Mouse (Mus musculus): ENCODE data around the gene Ctcfl. TPM values are rescaled to one million over a fixed set of nuclear protein-coding genes. Genes with fewer than 3 reads are reported as not detected.

Gene Ctcfl
- polyA plus RNA-seq, 1 experiment from 2014 or later = not detected

DNA sequence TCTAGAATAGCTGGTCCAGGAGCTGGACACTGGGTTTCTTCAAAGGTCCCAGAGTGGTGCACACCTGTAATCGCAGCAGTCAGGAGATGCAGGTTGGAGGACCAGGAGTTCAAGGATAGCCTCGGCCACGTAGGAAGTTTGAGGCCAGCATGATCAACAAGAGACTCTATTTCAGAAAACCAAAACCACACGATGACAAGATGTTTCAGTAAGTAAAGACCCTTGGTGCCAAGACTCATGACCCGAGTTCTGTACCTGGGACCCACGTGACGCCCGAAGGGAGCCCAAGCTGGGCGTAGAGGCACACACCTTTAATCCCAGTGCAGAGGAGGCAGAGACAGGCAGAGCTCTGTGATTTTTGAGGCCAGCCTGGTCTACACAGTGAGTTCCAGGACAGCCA, 36.2 kb downstream of the Ctcfl start:
- no peak overlapping the region for H3K27ac ChIP-seq (ENCODE audit: low read depth, low read length)

DNA sequence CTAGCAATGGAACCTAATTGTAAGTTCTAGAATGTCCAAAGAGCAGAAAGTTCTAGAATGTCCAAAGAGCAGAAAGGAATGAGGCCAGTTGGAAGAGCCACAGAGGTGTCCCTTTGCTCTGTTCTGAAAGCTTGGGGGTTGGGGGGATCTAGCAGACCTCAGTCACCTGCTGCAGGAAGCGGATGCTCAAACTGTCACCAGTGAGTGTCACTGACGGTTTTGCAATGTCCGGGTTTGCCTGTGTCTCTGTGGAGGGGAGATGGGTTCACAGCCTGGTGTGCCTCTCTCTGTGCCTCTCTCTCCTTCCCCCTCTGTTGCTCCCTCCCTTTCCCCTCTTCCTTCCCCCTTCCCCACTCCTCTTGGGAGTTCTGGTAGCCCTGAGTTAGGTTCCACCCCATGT, 36.6 kb downstream of the Ctcfl start:
- no peak for ATAC-seq (ENCODE audit: insufficient read depth, low FRiP score, low TSS enrichment)
- Histone ChIP-seq H3K27ac (ENCODE audit: low read depth, low read length) (no peak overlapping the region), H3K36me3 (ENCODE audit: control insufficient read depth, insufficient read depth, low read length) (no peaks in the 10 kb centered on the region), H3K4me1 (ENCODE audit: control insufficient read depth, insufficient read depth, low read length) (no peaks in the 10 kb centered on the region), H3K9ac (ENCODE audit: low read length) (no peak overlapping the region), H3K9me3 (ENCODE audit: control insufficient read depth, low read length) (no peaks in the 10 kb centered on the region), H3K27me3 (ENCODE audit: control insufficient read depth, insufficient read depth, low read length) (no peaks in the 10 kb centered on the region), H3K4me3 (ENCODE audit: low read depth, low read length) (no peak overlapping the region), H3K4me2 (ENCODE audit: low read depth) (no peak overlapping the region)
- 86% methylated on average over 3 of the region's 3 CpGs for WGBS
- peak; percentile 0 for DNase-seq (ENCODE audit: low spot score)

More for the DNA sequence above, 36.2 kb downstream of the Ctcfl start:
- ATAC-seq (ENCODE audit: insufficient read depth, low FRiP score, low TSS enrichment) (no peak), DNase-seq (ENCODE audit: low spot score) (peak; percentile 3)
- WGBS = 81% methylated on average over 9 of the region's 9 CpGs
- no peaks in the 10 kb centered on the region for H3K4me1 ChIP-seq (ENCODE audit: control insufficient read depth, insufficient read depth, low read length)
- no peaks in the 10 kb centered on the region for H3K9me3 ChIP-seq (ENCODE audit: control insufficient read depth, low read length)
- H3K4me2 ChIP-seq (ENCODE audit: low read depth) = no peak overlapping the region
- no peaks in the 10 kb centered on the region for H3K36me3 ChIP-seq (ENCODE audit: control insufficient read depth, insufficient read depth, low read length)
- H3K4me3 ChIP-seq (ENCODE audit: low read depth, low read length) = no peak overlapping the region
- no peaks in the 10 kb centered on the region for H3K27me3 ChIP-seq (ENCODE audit: control insufficient read depth, insufficient read depth, low read length)
- no peak overlapping the region for H3K9ac ChIP-seq (ENCODE audit: low read length)

DNA sequence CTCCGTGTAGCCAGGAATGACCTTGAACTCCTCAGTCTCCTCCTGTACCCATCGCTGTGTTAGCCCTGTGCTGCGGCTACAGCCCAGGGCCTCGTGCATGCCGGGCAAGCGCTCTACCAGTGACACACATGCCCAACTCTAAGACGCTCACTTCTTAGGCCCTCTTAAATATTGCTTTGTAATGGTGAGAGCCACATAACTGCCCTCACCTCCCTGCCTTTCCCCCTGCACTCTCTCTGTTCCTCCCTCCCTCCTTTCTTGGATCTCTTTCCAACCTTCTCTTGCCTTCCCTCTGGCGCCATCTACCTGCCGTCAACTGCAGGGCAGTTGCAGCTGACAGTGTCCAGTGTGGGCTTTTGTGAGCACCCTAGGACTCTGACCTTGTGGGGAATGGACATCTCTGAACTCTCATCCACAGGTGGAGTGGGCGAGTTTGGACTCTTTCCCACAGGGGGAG, 38.5 kb downstream of the Ctcfl start:
- no peaks in the 10 kb centered on the region for H3K27me3 ChIP-seq (ENCODE audit: control insufficient read depth, insufficient read depth, low read length)
- peak; percentile 62 for ATAC-seq (ENCODE audit: insufficient read depth, low FRiP score, low TSS enrichment)
- 40% methylated on average over 10 of the region's 10 CpGs for WGBS

DNA sequence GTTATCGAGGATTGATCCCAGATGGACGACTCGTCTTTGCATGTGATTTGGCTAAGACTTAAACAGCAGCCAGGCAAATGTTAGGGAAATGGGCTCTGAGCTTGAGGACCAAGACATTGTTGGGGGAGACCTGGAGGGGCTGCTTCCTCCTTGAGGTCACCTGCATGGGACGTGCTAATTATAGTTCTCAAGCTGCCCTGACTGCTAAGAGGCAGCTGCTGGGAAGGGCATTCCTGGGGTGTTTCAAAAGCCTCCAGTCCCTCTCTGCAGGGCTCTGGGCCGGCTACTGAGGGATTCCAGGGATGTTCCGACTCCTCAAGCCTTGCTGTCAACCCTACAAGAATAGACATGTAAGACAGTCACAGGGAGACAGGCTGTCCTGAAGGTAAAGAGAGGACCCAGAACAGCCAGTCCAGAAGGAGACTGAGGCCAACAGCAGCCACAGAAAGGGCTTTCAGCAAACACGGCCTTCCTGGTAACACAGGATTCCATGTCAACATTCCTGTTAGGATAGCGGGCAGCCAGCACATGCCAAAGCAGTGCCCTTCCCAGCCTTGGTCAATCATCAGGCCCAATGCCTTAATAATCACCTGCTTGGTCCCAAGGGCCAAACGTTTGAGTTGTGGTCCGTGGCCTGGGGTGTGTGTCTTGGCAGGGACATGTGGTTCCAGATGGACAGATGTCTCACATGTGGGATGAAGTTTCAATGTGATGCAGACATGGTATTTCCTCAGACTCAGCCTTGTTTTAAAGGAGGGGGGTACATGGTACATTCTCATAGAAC, 39.4 kb downstream of the Ctcfl start:
- Histone ChIP-seq H3K27ac (ENCODE audit: low read depth, low read length) (no peak overlapping the region), H3K4me1 (ENCODE audit: control insufficient read depth, insufficient read depth, low read length) (no peaks in the 10 kb centered on the region), H3K27me3 (ENCODE audit: control insufficient read depth, insufficient read depth, low read length) (no peaks in the 10 kb centered on the region), H3K4me3 (ENCODE audit: low read depth, low read length) (no peak overlapping the region), H3K4me2 (ENCODE audit: low read depth) (no peak overlapping the region), H3K9ac (ENCODE audit: low read length) (no peak overlapping the region), H3K36me3 (ENCODE audit: control insufficient read depth, insufficient read depth, low read length) (no peaks in the 10 kb centered on the region), H3K9me3 (ENCODE audit: control insufficient read depth, low read length) (no peaks in the 10 kb centered on the region)
- WGBS = 69% methylated on average over 10 of the region's 10 CpGs
- ATAC-seq (ENCODE audit: insufficient read depth, low FRiP score, low TSS enrichment) (no peak), DNase-seq (ENCODE audit: low spot score) (peak; percentile 7)

More for the DNA sequence above, 38.5 kb downstream of the Ctcfl start:
- no peaks in the 10 kb centered on the region for H3K9me3 ChIP-seq (ENCODE audit: control insufficient read depth, low read length)
- H3K4me3 ChIP-seq (ENCODE audit: low read depth, low read length) = no peak overlapping the region
- no peaks in the 10 kb centered on the region for H3K4me1 ChIP-seq (ENCODE audit: control insufficient read depth, insufficient read depth, low read length)
- H3K36me3 ChIP-seq (ENCODE audit: control insufficient read depth, insufficient read depth, low read length) = no peaks in the 10 kb centered on the region
- no peak overlapping the region for H3K4me2 ChIP-seq (ENCODE audit: low read depth)
- H3K9ac ChIP-seq (ENCODE audit: low read length) = no peak overlapping the region
- no peak overlapping the region for H3K27ac ChIP-seq (ENCODE audit: low read depth, low read length)
- peak; percentile 76 for DNase-seq (ENCODE audit: low spot score)

DNA sequence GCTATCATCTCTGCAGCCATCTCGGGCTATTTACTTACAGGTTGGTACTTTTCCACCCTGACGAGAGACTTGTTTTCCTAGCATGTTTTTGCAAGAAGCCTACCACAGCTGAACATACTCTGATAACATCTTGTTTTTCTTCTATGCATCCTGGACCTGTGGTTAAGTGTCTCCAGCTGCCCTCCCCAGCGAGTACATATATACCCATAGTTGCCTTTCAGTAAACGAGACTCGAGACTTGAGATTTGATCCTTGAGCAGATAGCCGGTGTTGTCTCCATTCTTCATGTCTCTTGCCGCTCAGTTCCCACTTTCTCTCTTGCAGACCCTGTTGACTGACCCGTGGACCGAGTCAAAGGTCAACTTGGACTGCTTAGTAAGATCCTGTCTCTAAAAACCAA, 42.4 kb downstream of the Ctcfl start:
- Histone ChIP-seq H3K9ac (ENCODE audit: low read length) (no peak overlapping the region), H3K9me3 (ENCODE audit: control insufficient read depth, low read length) (no peaks in the 10 kb centered on the region), H3K27ac (ENCODE audit: low read depth, low read length) (no peak overlapping the region), H3K27me3 (ENCODE audit: control insufficient read depth, insufficient read depth, low read length) (no peaks in the 10 kb centered on the region), H3K4me1 (ENCODE audit: control insufficient read depth, insufficient read depth, low read length) (no peaks in the 10 kb centered on the region), H3K4me2 (ENCODE audit: low read depth) (no peak overlapping the region), H3K36me3 (ENCODE audit: control insufficient read depth, insufficient read depth, low read length) (no peaks in the 10 kb centered on the region), H3K4me3 (ENCODE audit: low read depth, low read length) (no peak overlapping the region)
- no peak for ATAC-seq (ENCODE audit: insufficient read depth, low FRiP score, low TSS enrichment)
- 77% methylated on average over 9 of the region's 9 CpGs for WGBS
- DNase-seq (ENCODE audit: low spot score) = peak; percentile 5

DNA sequence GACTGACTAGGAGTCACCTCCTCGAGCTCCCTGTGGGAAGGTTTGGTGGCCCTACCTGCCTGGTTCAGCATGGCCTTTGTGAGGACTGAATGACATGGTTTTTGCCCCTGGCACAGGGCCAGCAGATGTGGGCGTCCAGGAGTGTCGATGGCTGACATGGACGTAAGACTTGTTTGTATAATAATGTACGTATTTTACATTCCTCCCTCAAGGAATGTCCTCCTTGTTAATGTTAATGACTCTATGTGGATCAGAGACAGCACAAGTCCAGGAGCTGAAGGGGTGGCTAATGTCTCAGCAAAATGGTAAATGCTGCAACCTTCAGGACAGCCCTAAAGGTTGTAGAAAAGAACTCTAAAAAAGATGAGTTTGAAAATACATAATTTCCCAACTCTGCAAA, 45.7 kb downstream of the Ctcfl start:
- 79% methylated on average over 5 of the region's 5 CpGs for WGBS
- H3K9ac ChIP-seq (ENCODE audit: low read length) = no peak overlapping the region
- H3K27ac ChIP-seq (ENCODE audit: low read depth, low read length) = no peak overlapping the region
- no peak overlapping the region for H3K4me2 ChIP-seq (ENCODE audit: low read depth)
- H3K27me3 ChIP-seq (ENCODE audit: control insufficient read depth, insufficient read depth, low read length) = no peaks in the 10 kb centered on the region
- no peak for DNase-seq (ENCODE audit: low spot score)
- H3K9me3 ChIP-seq (ENCODE audit: control insufficient read depth, low read length) = no peaks in the 10 kb centered on the region
- no peak for ATAC-seq (ENCODE audit: insufficient read depth, low FRiP score, low TSS enrichment)
- H3K36me3 ChIP-seq (ENCODE audit: control insufficient read depth, insufficient read depth, low read length) = no peaks in the 10 kb centered on the region
- no peak overlapping the region for H3K4me3 ChIP-seq (ENCODE audit: low read depth, low read length)
- no peaks in the 10 kb centered on the region for H3K4me1 ChIP-seq (ENCODE audit: control insufficient read depth, insufficient read depth, low read length)

DNA sequence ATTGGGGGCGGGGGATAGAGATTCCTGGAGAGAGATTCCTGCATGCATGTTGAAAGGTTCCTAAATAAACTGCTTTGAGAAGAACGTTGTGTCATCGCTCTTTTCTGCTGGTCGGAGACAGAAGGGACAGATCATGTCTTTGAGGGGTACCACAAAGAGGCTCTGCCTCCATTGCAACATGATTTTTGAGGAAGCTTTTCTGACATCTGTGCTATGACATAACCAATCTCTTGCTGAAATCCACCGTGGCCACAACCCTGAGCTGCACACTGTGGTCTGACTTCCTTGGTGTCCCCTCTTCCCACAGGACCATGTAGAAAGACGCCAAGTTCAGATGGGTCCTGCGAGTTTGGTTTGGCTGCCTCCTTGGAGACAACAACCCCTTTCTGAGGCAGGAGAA, 46.4 kb downstream of the Ctcfl start:
- WGBS = 90% methylated on average over 7 of the region's 7 CpGs
- Histone ChIP-seq H3K4me2 (ENCODE audit: low read depth) (no peak overlapping the region), H3K36me3 (ENCODE audit: control insufficient read depth, insufficient read depth, low read length) (no peaks in the 10 kb centered on the region), H3K27me3 (ENCODE audit: control insufficient read depth, insufficient read depth, low read length) (no peaks in the 10 kb centered on the region), H3K4me1 (ENCODE audit: control insufficient read depth, insufficient read depth, low read length) (no peaks in the 10 kb centered on the region), H3K9ac (ENCODE audit: low read length) (no peak overlapping the region), H3K9me3 (ENCODE audit: control insufficient read depth, low read length) (no peaks in the 10 kb centered on the region), H3K4me3 (ENCODE audit: low read depth, low read length) (no peak overlapping the region), H3K27ac (ENCODE audit: low read depth, low read length) (no peak overlapping the region)
- DNase-seq (ENCODE audit: low spot score) (no peak), ATAC-seq (ENCODE audit: insufficient read depth, low FRiP score, low TSS enrichment) (no peak)

DNA sequence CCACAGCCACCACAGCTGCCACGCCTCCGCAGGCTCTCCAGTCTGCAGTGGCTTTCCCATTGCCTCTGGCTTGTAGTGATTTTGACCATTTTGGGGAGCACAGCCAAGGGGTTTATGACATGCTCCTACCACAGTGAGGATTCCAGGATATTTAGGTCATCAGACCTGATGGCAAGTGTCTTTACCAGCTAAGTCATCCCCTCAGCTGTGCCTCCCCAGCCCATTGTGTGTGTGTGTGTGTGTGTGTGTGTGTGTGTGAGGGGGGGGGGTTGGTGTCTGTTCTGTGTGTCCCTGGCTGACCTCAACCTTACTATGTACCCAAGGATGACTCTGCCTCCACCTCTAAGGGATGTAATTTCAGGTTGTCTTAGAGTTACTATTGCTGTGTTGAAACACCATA, 54.5 kb downstream of the Ctcfl start:
- ATAC-seq (ENCODE audit: insufficient read depth, low FRiP score, low TSS enrichment) (no peak), DNase-seq (ENCODE audit: low spot score) (peak; percentile 2)
- Histone ChIP-seq H3K9ac (ENCODE audit: low read length) (no peak overlapping the region), H3K27me3 (ENCODE audit: control insufficient read depth, insufficient read depth, low read length) (no peaks in the 10 kb centered on the region), H3K4me2 (ENCODE audit: low read depth) (no peak overlapping the region), H3K4me1 (ENCODE audit: control insufficient read depth, insufficient read depth, low read length) (no peaks in the 10 kb centered on the region), H3K36me3 (ENCODE audit: control insufficient read depth, insufficient read depth, low read length) (no peaks in the 10 kb centered on the region), H3K4me3 (ENCODE audit: low read depth, low read length) (no peak overlapping the region), H3K9me3 (ENCODE audit: control insufficient read depth, low read length) (no peaks in the 10 kb centered on the region), H3K27ac (ENCODE audit: low read depth, low read length) (no peak overlapping the region)
- 95% methylated on average over 2 of the region's 2 CpGs for WGBS

DNA sequence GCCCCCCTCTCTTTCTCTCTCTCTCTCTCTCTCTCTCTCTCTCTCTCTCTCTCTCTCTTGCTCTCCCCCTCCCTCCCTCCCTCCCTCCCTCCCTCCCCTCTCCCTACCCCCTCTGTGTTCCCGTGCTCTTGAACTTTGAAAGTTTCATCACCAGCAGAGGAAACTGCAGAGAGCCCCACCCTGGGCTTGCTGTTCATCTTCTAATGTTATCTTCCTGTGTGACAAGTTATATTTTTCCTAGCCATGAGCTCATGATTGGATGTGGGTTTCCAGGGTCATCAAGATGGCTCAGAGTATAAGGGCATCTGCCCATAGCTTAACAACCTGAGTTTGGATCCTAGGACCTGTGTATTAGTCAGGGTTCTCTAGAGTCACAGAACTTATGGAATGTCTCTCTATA, 56.1 kb downstream of the Ctcfl start:
- 57% methylated on average over 1 of the region's 1 CpGs for WGBS
- no peak for ATAC-seq (ENCODE audit: insufficient read depth, low FRiP score, low TSS enrichment)
- Histone ChIP-seq H3K4me3 (ENCODE audit: low read depth, low read length) (no peak overlapping the region), H3K4me1 (ENCODE audit: control insufficient read depth, insufficient read depth, low read length) (no peaks in the 10 kb centered on the region), H3K9ac (ENCODE audit: low read length) (no peak overlapping the region), H3K9me3 (ENCODE audit: control insufficient read depth, low read length) (no peaks in the 10 kb centered on the region), H3K27ac (ENCODE audit: low read depth, low read length) (no peak overlapping the region), H3K4me2 (ENCODE audit: low read depth) (no peak overlapping the region), H3K36me3 (ENCODE audit: control insufficient read depth, insufficient read depth, low read length) (no peaks in the 10 kb centered on the region), H3K27me3 (ENCODE audit: control insufficient read depth, insufficient read depth, low read length) (no peaks in the 10 kb centered on the region)
- DNase-seq (ENCODE audit: low spot score) = no peak
